Mouse (Mus musculus) myocyte (in vitro differentiated cells): Measurements from ENCODE around the gene Lrrk1. TPM values are rescaled to one million over a fixed set of nuclear protein-coding genes. Genes with fewer than 3 reads are reported as not detected.
"Not testable (repeated sequence)": the region's sequence is repeated elsewhere in the genome, so short reads cannot be mapped to it uniquely, and the experiment has no call there.

Experiments used
- H3K27me3 ChIP-seq: one replicate; pipeline ENCODE4 v1.6.1; 2011; ENCODE audit not compliant: control insufficient read depth, insufficient read depth, insufficient read length
- H3K36me3 ChIP-seq: one replicate; pipeline ENCODE4 v1.6.1; 2011; ENCODE audit not compliant: control insufficient read depth, insufficient read depth
- H3K4me2 ChIP-seq: one replicate; pipeline ENCODE4 v1.6.1; 2011; ENCODE audit warnings: low read depth, control low read depth
- H3K4me3 ChIP-seq: one replicate; pipeline ENCODE4 v1.5.1; 2011; ENCODE audit warnings: mild to moderate bottlenecking, control low read depth, moderate library complexity
- H3K79me2 ChIP-seq: one replicate; pipeline ENCODE4 v1.6.1; 2011; ENCODE audit not compliant: control insufficient read depth, insufficient read depth
- H3ac ChIP-seq: one replicate; pipeline ENCODE4 v1.6.1; 2011; ENCODE audit not compliant: control insufficient read depth, insufficient read length
- CEBPB ChIP-seq: IDR thresholded peaks from 2 replicates; pipeline ENCODE4 v1.6.1; 2011; ENCODE audit warnings: mild to moderate bottlenecking, moderate library complexity; ENCODE audit not compliant: poor library complexity, insufficient read depth, severe bottlenecking
- E2F4 ChIP-seq: IDR thresholded peaks from one replicate; pipeline ENCODE4 v1.6.1; 2011; ENCODE audit warnings: mild to moderate bottlenecking, control low read depth, moderate library complexity; ENCODE audit not compliant: insufficient read depth
- MAX ChIP-seq: IDR thresholded peaks from one replicate; pipeline ENCODE4 v1.6.1; 2011; ENCODE audit warnings: low read depth, mild to moderate bottlenecking, control low read depth
- MYOD1 ChIP-seq, 3 experiments: IDR thresholded peaks; one replicate each; pipeline ENCODE4 v1.6.1; 2011; ENCODE audit warnings: control low read depth in 2 of 3, low read depth in 2 of 3, mild to moderate bottlenecking in 2 of 3, moderate library complexity in 1 of 3; ENCODE audit not compliant: insufficient read length in 2 of 3, control insufficient read depth in 1 of 3
- MYOG ChIP-seq, 3 experiments: IDR thresholded peaks; one replicate each; pipeline ENCODE4 v1.6.1; 2011; ENCODE audit warnings: control low read depth in 2 of 3, low read depth in 2 of 3, mild to moderate bottlenecking in 2 of 3; ENCODE audit not compliant: insufficient read length in 2 of 3, control insufficient read depth in 1 of 3, insufficient read depth in 1 of 3
- POLR2A ChIP-seq: IDR thresholded peaks from one replicate; pipeline ENCODE4 v1.6.1; 2011; ENCODE audit warnings: low read depth, mild to moderate bottlenecking, control low read depth, moderate library complexity; ENCODE audit not compliant: insufficient read length
- POLR2AphosphoS2 ChIP-seq: IDR thresholded peaks from one replicate; pipeline ENCODE4 v1.6.1; 2011; ENCODE audit warnings: low read depth, control low read depth; ENCODE audit not compliant: insufficient read length
- REST ChIP-seq: IDR thresholded peaks from one replicate; pipeline ENCODE4 v1.6.1; 2011; ENCODE audit warnings: mild to moderate bottlenecking, control low read depth, moderate library complexity; ENCODE audit not compliant: insufficient read depth, insufficient read length
- SRF ChIP-seq: IDR thresholded peaks from one replicate; pipeline ENCODE4 v1.6.1; 2011; ENCODE audit warnings: low read depth; ENCODE audit not compliant: control insufficient read depth, insufficient read length
- TCF12 ChIP-seq: IDR thresholded peaks from one replicate; pipeline ENCODE4 v1.6.1; 2011; ENCODE audit warnings: mild to moderate bottlenecking, control low read depth; ENCODE audit not compliant: poor library complexity, insufficient read depth, severe bottlenecking
- TCF3 ChIP-seq: IDR thresholded peaks from one replicate; pipeline ENCODE4 v1.6.1; 2011; ENCODE audit warnings: low read depth, control low read depth; ENCODE audit not compliant: insufficient read length
- USF1 ChIP-seq: IDR thresholded peaks from one replicate; pipeline ENCODE4 v1.6.1; 2011; ENCODE audit warnings: low read depth, mild to moderate bottlenecking, control low read depth, moderate library complexity
- polyA plus RNA-seq: library from polyadenylated mRNA; unstranded; fragments of >200 nt; fragmentation: generic; extraction: Trizol; gene quantifications from one replicate; pipeline ENCODE4 v1.2.1, GENCODE M21; 2012; ENCODE audit warnings: missing spikeins

Lrrk1 gene
- polyA plus RNA-seq, 1 experiment, result 24.8 TPM

DNA sequence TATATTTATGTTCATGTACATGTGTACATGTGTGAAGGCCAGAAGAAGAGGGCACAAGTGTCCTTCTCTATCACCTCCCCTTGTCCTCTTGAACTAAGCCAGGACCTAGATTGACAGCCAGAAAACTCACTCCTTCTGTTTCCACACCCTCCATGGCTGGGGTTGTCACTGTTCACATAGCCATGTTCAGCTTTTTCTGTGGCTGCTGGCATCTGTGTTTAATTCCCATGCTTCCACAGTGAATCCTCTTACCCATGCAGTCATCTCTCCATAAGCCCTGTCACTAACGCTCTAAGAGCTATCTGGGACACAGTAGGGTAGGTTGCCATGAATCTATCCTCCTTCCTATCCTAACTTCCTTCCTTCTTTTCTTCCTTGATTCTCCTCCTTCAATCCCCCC is 192.3 kb downstream of the Lrrk1 start:
- Histone ChIP-seq H3K4me3 (no peak overlapping the region), H3K27me3 (no peaks in the 10 kb centered on the region), H3K36me3 (no peaks in the 10 kb centered on the region), H3ac (no peak overlapping the region), H3K4me2 (no peak overlapping the region), H3K79me2 (no peaks in the 10 kb centered on the region)
- TF ChIP-seq TCF12 (no peak), E2F4 (no peak), CEBPB (no peak), USF1 (no peak), SRF (no peak), MAX (no peak), POLR2A (no peak)

DNA sequence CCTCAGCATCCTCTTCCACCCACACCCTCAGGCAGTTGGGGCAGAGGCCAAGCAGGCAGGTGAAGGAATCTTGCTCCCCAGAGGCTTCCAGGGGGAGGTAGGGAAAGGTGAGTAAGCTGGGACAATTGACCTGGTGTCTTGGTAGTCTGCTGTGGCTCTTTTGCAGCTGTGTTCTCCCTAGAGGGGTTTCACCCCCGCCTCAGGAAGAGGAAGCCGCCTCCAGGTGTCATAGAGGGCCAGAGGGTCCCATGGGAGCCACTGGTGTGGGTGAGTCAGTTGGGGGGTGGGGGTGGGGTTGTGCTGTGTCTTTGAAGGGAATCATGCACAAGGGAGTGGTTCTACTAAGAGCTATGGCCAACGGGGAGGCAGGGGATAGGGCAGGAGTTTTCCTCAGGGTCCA is 193.6 kb downstream of the Lrrk1 start:
- Histone ChIP-seq H3K36me3 (no peaks in the 10 kb centered on the region), H3K4me3 (no peak overlapping the region)

DNA sequence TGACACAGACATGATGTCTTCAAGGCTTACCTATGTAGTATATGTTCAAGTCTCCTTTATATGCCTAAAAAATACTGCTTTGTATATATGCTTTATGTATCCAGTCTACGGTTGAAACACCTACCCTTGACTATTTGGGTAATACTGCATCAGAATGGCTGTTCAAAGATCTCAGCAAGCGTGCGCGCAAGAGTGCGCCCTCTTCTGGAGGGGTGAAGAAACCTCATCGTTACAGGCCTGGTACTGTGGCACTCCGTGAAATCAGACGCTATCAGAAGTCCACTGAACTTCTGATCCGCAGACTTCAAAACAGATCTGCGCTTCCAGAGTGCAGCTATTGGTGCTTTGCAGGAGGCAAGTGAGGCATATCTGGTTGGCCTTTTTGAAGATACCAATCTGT is 197.8 kb downstream of the Lrrk1 start:
- not testable (repeated sequence) for H3K4me2 ChIP-seq, H3K27me3 ChIP-seq, H3ac ChIP-seq, H3K36me3 ChIP-seq, H3K79me2 ChIP-seq, H3K4me3 ChIP-seq

More for the DNA sequence above, 193.6 kb downstream of the Lrrk1 start:
- Histone ChIP-seq H3K4me2 (no peak overlapping the region), H3ac (no peak overlapping the region), H3K27me3 (no peaks in the 10 kb centered on the region), H3K79me2 (no peaks in the 10 kb centered on the region)
- TF ChIP-seq REST (no peak), CEBPB (no peak), MAX (no peak), SRF (no peak), MYOD1 (IDR thresholded peaks at IDR 0.05; ENCODE audit: control insufficient read depth in 1 of 3, insufficient read length in 2 of 3, low read depth in 2 of 3) (no peak), USF1 (no peak), MYOG (IDR thresholded peaks at IDR 0.05; ENCODE audit: control insufficient read depth in 1 of 3, insufficient read depth in 1 of 3, insufficient read length in 2 of 3, low read depth in 2 of 3) (no peak), POLR2A (no peak), TCF3 (no peak), E2F4 (no peak), TCF12 (no peak), POLR2AphosphoS2 (no peak)

DNA sequence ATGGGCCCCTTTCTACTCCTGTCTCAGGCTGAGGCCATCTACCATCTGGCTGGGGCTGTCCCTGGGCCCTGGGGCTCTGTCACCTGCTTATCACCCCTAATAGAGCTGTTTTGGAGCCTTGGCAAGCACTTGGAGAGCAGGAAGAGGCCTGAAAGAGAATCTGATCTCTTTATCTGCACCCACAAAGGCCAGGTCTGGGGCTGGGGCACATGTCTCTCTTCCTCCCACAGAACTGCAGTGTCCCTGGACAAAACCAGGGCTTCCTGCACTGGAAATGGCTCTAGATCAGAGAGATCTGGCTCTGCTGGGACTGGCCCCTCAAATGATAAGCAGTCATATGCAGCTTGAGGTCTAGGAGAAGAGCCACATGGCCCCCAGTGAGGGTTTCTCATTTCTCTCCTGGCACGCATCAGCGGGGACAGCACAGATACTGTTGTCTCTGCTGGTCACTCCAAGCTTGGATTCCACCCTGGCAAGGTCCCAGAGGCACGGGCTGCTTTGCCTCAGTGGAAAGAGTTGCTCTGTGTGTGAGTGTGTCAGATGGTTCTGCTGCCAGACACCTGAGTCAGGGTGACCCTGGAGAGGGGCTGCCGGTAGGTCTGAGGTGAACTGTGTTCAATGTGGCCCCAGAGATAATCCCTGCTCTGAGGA is 200.4 kb downstream of the Lrrk1 start:
- TF ChIP-seq USF1, result no peak
- no peak overlapping the region for H3K4me3 ChIP-seq
- no peaks in the 10 kb centered on the region for H3K27me3 ChIP-seq
- H3K79me2 ChIP-seq, result no peaks in the 10 kb centered on the region
- no peaks in the 10 kb centered on the region for H3K36me3 ChIP-seq
- H3K4me2 ChIP-seq, result no peak overlapping the region
- no peak overlapping the region for H3ac ChIP-seq

DNA sequence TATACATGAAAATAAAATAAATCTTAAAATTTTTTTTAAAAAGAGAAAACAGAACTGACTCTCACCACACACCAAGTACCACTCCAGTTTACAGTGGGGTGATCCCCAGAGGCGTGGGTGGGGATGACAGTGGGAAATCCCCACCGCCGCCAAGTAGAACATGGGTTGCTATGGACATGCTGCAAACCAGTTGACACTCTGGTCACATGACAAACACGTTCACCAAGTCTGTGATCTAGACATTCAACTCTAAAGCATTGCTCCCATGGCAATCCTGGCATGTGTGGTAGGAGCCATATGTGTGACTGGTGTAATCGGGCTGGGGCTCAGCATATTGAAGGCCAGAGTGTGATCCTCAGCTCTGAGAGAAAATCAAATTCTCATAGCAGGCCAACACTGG is 202.8 kb downstream of the Lrrk1 start:
- H3K27me3 ChIP-seq, result no peaks in the 10 kb centered on the region
- H3ac ChIP-seq, result no peak overlapping the region
- no peaks in the 10 kb centered on the region for H3K36me3 ChIP-seq
- H3K4me2 ChIP-seq, result no peak overlapping the region
- no peak overlapping the region for H3K4me3 ChIP-seq
- no peaks in the 10 kb centered on the region for H3K79me2 ChIP-seq
- TF ChIP-seq POLR2A (no peak), MYOG (IDR thresholded peaks at IDR 0.05; ENCODE audit: control insufficient read depth in 1 of 3, insufficient read depth in 1 of 3, insufficient read length in 2 of 3, low read depth in 2 of 3) (no peak), MYOD1 (IDR thresholded peaks at IDR 0.05; ENCODE audit: control insufficient read depth in 1 of 3, insufficient read length in 2 of 3, low read depth in 2 of 3) (no peak), USF1 (no peak), SRF (no peak), CEBPB (no peak), MAX (no peak), TCF3 (no peak), REST (no peak), POLR2AphosphoS2 (no peak), E2F4 (no peak)

GRCm38 (mm10) chr7:66184026-66184425 is 204.1 kb downstream of the Lrrk1 start:
- no peaks in the 10 kb centered on the region for H3K36me3 ChIP-seq
- TF ChIP-seq MYOD1 (IDR thresholded peaks at IDR 0.05; ENCODE audit: control insufficient read depth in 1 of 3, insufficient read length in 2 of 3, low read depth in 2 of 3) (peak in 1 of 3 experiments; percentile 31), USF1 (no peak), TCF3 (no peak), MYOG (IDR thresholded peaks at IDR 0.05; ENCODE audit: control insufficient read depth in 1 of 3, insufficient read depth in 1 of 3, insufficient read length in 2 of 3, low read depth in 2 of 3) (peak in 1 of 3 experiments; percentile 13), MAX (no peak), POLR2A (no peak)
- H3K4me2 ChIP-seq, result no peak overlapping the region
- no peaks in the 10 kb centered on the region for H3K79me2 ChIP-seq
- H3ac ChIP-seq, result no peak overlapping the region
- H3K4me3 ChIP-seq, result no peak overlapping the region
- no peaks in the 10 kb centered on the region for H3K27me3 ChIP-seq
